Mouse (Mus musculus) heart, embryonic 11.5 days (tissue): ENCODE data around the gene Apba2. TPM values are rescaled to one million over a fixed set of nuclear protein-coding genes. Genes with fewer than 3 reads are reported as not detected.

Experiments
- ATAC-seq: fragments of 200-750 bp; cut with Nextera tagmentation; replicated peaks from 2 replicates; pipeline ENCODE4 v1.8.0; 2017; ENCODE audit warnings: moderate library complexity; ENCODE audit not compliant: insufficient number of reproducible peaks, low FRiP score, low TSS enrichment
- H3K27ac ChIP-seq: fragments of 300-500 bp; sonication (generic); 2 replicates; pipeline ENCODE4 v1.5.1; 2014; ENCODE audit warnings: mild to moderate bottlenecking, low read depth, low read length
- H3K27me3 ChIP-seq: fragments of 300-500 bp; sonication (generic); 2 replicates; pipeline ENCODE4 v1.6.1; 2014; ENCODE audit warnings: mild to moderate bottlenecking, low read length, mixed read lengths; ENCODE audit not compliant: control insufficient read depth, insufficient read depth
- H3K36me3 ChIP-seq: fragments of 300-500 bp; sonication (generic); 2 replicates; pipeline ENCODE4 v1.6.1; 2014; ENCODE audit warnings: mild to moderate bottlenecking, low read length, moderate library complexity, mixed read lengths; ENCODE audit not compliant: control insufficient read depth, insufficient read depth
- H3K4me1 ChIP-seq: fragments of 300-500 bp; sonication (generic); 2 replicates; pipeline ENCODE4 v1.6.1; 2014; ENCODE audit warnings: low read length; ENCODE audit not compliant: control insufficient read depth, insufficient read depth
- H3K4me2 ChIP-seq: fragments of 300-500 bp; sonication (generic); 2 replicates; pipeline ENCODE4 v1.6.1; 2014; ENCODE audit warnings: mild to moderate bottlenecking, moderate library complexity
- H3K4me3 ChIP-seq: fragments of 300-500 bp; sonication (generic); 2 replicates; pipeline ENCODE4 v1.5.1; 2014; ENCODE audit warnings: low read depth, low read length
- H3K9ac ChIP-seq: fragments of 300-500 bp; sonication (generic); 2 replicates; pipeline ENCODE4 v1.6.1; 2014; ENCODE audit warnings: mild to moderate bottlenecking, low read depth, low read length, moderate library complexity
- H3K9me3 ChIP-seq: fragments of 300-500 bp; sonication (generic); replicated peaks from 2 replicates; pipeline ENCODE4 v1.6.1; 2016; ENCODE audit warnings: low read length; ENCODE audit not compliant: control insufficient read depth
- WGBS: fragments of 180-500 bp; shearing (Covaris S2); extraction: QIAGEN DNeasy Blood & Tissue Kit; methylation state at CpG from one replicate; pipeline ENCODE4 v1.1.7; 2014; ENCODE audit not compliant: insufficient replicate concordance; 5-methylcytosine and 5-hydroxymethylcytosine counted together
- polyA plus RNA-seq: library from polyadenylated mRNA; unstranded; fragments of >200 nt; fragmentation: Nextera tagmentation; extraction: Ambion mirVana; gene quantifications from 2 replicates; pipeline ENCODE4 v1.2.1, GENCODE M21; 2014

Apba2 gene
- polyA plus RNA-seq, 1 experiment from 2014 or later = 1.3 TPM

DNA sequence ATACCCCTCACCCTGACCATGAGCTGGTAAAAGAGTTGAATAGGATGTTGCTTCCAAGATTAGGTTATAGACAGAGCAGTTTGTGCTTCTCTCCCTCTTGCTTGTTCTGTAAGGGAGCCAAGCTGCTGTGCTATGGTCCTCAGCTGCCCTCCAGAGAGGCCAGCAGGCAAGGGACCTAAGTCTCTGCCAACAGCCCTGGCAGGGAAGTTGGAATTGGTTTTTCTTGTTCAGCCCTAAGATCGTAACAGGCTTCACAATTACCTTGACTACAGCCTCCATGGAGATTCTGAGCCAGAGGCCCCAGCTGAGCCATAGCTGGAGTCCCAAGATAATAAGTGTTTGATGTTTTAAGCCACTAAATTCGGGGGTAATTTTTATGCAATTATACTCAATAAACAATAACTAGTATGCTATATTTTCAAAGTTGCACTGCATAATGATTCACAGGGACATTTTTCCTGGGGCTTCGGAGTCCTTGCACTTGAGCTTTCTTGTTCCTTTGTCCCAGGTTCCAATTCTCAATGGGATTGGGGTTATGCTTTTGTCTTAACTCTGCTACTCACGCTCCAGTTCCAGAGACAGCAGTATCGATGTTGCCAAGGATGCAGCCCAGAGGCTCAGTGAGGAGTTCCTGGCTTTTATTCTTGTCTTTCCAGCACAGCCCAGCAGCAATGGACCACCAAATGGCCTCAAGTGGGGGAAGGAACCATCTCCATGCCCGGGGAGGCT, 224.6 kb downstream of the Apba2 start:
- H3K27me3 ChIP-seq = no peaks in the 10 kb centered on the region
- no peak overlapping the region for H3K27ac ChIP-seq
- H3K4me3 ChIP-seq = no peak overlapping the region
- H3K36me3 ChIP-seq = no peaks in the 10 kb centered on the region
- H3K4me1 ChIP-seq = no peaks in the 10 kb centered on the region
- H3K9ac ChIP-seq = no peak overlapping the region
- no peak for ATAC-seq
- H3K9me3 ChIP-seq = no peaks in the 10 kb centered on the region
- H3K4me2 ChIP-seq = no peak overlapping the region
- WGBS = 74% methylated on average over 6 of the region's 6 CpGs

DNA sequence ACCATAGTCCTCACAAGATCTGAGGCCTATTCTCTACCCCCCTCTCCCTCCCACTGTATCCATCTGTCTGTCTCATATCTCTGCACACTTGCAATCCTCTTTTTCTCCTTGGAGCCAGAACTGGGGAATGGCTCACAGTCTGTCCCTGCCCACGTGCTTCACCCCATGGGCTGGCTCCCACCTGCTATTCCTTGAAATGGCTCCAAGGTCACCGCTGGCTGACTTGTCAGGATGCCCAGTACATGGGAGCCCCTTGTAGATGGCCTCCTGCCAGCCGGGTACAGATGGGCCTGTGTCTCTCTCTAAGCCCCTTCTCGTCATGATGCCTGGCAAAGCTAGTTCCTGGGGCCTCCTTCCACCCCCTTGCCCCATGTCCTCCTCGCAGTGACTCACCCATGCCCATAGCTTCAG, 226.7 kb downstream of the Apba2 start:
- Histone ChIP-seq H3K36me3 (no peaks in the 10 kb centered on the region), H3K9ac (no peak overlapping the region), H3K4me1 (no peaks in the 10 kb centered on the region), H3K9me3 (no peaks in the 10 kb centered on the region), H3K27me3 (no peaks in the 10 kb centered on the region), H3K27ac (no peak overlapping the region), H3K4me2 (no peak overlapping the region), H3K4me3 (no peak overlapping the region)
- ATAC-seq = no peak; the same call in 1 of the 2 replicates
- 78% methylated on average over 5 of the region's 5 CpGs for WGBS

GRCm38 (mm10) chr7:64728816-64729215, 227.3 kb downstream of the Apba2 start:
- ATAC-seq = no peak
- no peaks in the 10 kb centered on the region for H3K4me1 ChIP-seq
- WGBS = 53% methylated on average over 3 of the region's 3 CpGs
- H3K4me2 ChIP-seq = no peak overlapping the region
- H3K9ac ChIP-seq = no peak overlapping the region
- H3K4me3 ChIP-seq = no peak overlapping the region
- no peaks in the 10 kb centered on the region for H3K9me3 ChIP-seq
- no peaks in the 10 kb centered on the region for H3K36me3 ChIP-seq
- H3K27me3 ChIP-seq = no peaks in the 10 kb centered on the region
- no peak overlapping the region for H3K27ac ChIP-seq

- Histone ChIP-seq H3K27me3 (no peaks in the 10 kb centered on the region), H3K4me2 (no peak overlapping the region), H3K4me1 (no peaks in the 10 kb centered on the region), H3K36me3 (no peaks in the 10 kb centered on the region), H3K9ac (no peak overlapping the region), H3K27ac (no peak overlapping the region), H3K9me3 (no peaks in the 10 kb centered on the region), H3K4me3 (no peak overlapping the region)
- WGBS = 26% methylated on average over 7 of the region's 7 CpGs
- no peak for ATAC-seq
These were observed 228.3 kb downstream of the Apba2 start for GRCm38 (mm10) chr7:64729785-64730184.

- 73% methylated on average over 11 of the region's 11 CpGs for WGBS
- no peaks in the 10 kb centered on the region for H3K9me3 ChIP-seq
- peaks cover 4% of the 10 kb centered on the region; the same call in 1 of the 2 replicates for H3K27me3 ChIP-seq
- H3K4me1 ChIP-seq = no peaks in the 10 kb centered on the region
- no peak overlapping the region for H3K4me2 ChIP-seq
- no peak overlapping the region for H3K27ac ChIP-seq
- no peaks in the 10 kb centered on the region for H3K36me3 ChIP-seq
- no peak overlapping the region for H3K9ac ChIP-seq
- no peak for ATAC-seq
- H3K4me3 ChIP-seq = no peak overlapping the region
These were observed 237.6 kb downstream of the Apba2 start for GRCm38 (mm10) chr7:64739131-64739530.

DNA sequence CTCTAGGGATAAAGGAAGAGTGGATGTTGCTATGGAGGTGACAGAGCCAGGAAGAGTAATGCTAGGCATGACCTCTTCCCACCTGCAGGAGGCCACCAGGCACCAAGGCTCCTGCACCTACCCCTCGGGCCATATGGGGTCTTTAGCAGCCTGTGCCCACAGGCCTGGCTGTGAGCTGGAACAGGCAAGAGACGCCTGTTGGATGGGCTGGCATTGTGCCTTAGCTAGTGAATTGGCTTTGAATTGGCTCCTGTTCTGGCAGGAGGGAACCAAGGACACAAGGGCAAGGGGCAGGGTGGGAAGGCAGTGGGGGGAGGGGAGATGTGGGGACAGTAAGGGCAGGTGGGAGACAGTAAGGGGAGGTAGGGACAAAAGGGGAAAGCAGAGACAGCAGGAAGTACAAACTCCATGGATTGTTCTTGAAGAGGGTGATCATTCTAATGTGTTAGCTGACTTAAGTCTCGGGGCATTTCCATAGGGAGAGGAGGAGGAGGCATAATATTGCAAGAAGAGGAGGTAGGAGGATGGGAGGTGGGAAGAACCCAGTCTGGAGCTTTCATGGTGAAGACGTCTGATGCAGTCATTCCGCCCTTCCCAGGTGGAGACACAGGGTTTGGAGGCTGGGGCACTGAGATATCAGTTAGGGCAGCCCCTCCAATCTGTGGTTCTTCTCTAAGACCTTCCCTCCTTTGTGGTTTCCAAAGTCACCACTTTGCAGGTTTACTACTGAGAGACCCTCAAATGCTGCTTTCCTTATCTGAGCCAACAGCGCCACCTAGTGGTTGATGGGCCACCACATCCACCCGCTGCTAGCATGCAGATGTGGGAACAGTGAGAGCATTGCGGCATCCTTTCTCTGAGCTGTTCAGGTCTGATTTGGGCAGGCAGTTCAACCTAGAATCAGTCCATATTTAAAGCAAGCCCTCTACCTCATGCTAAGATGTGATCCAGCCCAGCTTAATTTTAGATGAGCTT, 240.1 kb downstream of the Apba2 start:
- H3K9me3 ChIP-seq = no peaks in the 10 kb centered on the region
- 28% methylated on average over 8 of the region's 8 CpGs for WGBS
- H3K4me1 ChIP-seq = no peaks in the 10 kb centered on the region
- ATAC-seq = no peak
- H3K4me3 ChIP-seq = no peak overlapping the region
- no peaks in the 10 kb centered on the region for H3K36me3 ChIP-seq
- no peak overlapping the region for H3K4me2 ChIP-seq
- H3K27ac ChIP-seq = no peak overlapping the region
- peaks cover 4% of the 10 kb centered on the region; the same call in 1 of the 2 replicates for H3K27me3 ChIP-seq
- no peak overlapping the region for H3K9ac ChIP-seq

GRCm38 (mm10) chr7:64743610-64744009, 242.1 kb downstream of the Apba2 start:
- 75% methylated on average over 7 of the region's 7 CpGs for WGBS
- no peak overlapping the region for H3K27ac ChIP-seq
- H3K27me3 ChIP-seq = peaks cover 4% of the 10 kb centered on the region; the same call in 1 of the 2 replicates
- H3K9ac ChIP-seq = no peak overlapping the region
- no peaks in the 10 kb centered on the region for H3K36me3 ChIP-seq
- H3K4me3 ChIP-seq = no peak overlapping the region
- no peaks in the 10 kb centered on the region for H3K4me1 ChIP-seq
- H3K9me3 ChIP-seq = no peaks in the 10 kb centered on the region
- no peak overlapping the region for H3K4me2 ChIP-seq
- no peak for ATAC-seq

GRCm38 (mm10) chr7:64751465-64751864, 250.0 kb downstream of the Apba2 start:
- Histone ChIP-seq H3K4me2 (no peak overlapping the region; the same call in 1 of the 2 replicates), H3K27ac (no peak overlapping the region), H3K9ac (no peak overlapping the region), H3K4me1 (no peaks in the 10 kb centered on the region), H3K9me3 (no peaks in the 10 kb centered on the region), H3K36me3 (no peaks in the 10 kb centered on the region), H3K4me3 (no peak overlapping the region), H3K27me3 (no peaks in the 10 kb centered on the region)
- no peak for ATAC-seq
- WGBS = 36% methylated on average over 5 of the region's 5 CpGs
